Mouse (Mus musculus): ENCODE measurements around the gene Ppp1r9a. TPM values are rescaled to one million over a fixed set of nuclear protein-coding genes. Genes with fewer than 3 reads are reported as not detected.

Gene Ppp1r9a
- polyA plus RNA-seq, 1 experiment = 0.13 TPM

DNA sequence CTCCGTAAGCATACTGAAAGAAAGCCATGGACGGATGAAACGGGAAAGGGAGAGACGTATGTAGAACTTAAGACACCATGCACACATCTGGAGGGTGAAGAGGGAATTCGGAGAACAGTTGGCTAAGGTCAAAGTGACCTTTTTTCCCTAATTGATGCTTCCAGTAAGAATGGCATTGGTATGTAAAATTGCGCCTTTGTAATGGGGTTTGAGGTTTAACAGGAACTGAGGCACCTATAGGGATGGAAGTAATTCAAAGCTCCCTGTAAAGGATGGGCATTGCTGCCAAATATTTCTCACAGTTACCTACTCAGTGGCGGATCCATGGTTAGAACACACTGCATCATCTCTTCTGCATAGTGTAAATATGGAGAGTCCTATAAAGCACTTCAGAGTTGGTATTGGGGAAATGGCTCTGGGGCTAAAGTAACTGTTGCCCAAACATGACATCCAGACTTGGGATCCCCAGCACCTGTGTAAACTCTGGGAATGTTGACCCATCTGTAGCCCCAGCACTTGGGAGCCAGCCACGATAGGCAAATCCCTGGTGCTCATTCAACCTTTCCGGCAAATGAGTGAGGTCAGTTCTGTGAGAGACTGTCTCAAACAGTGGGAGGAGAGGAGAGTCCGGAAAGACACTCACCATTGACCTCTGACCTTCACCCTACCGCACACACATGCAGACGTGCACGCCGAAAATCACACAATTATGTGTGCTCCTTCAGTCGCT, 216.6 kb downstream of the Ppp1r9a start:
- H3K79me2 ChIP-seq (ENCODE audit: control insufficient read depth, insufficient read depth) = no peaks in the 10 kb centered on the region
- H3ac ChIP-seq (ENCODE audit: control insufficient read depth, insufficient read length) = no peak overlapping the region
- TF ChIP-seq TCF12 (IDR thresholded peaks at IDR 0.05; ENCODE audit: insufficient read depth, poor library complexity, severe bottlenecking) (no peak), E2F4 (IDR thresholded peaks at IDR 0.05; ENCODE audit: insufficient read depth) (no peak), REST (IDR thresholded peaks at IDR 0.05; ENCODE audit: insufficient read depth, insufficient read length) (no peak), POLR2A (IDR thresholded peaks at IDR 0.05; ENCODE audit: insufficient read length, low read depth) (no peak)
- H3K4me2 ChIP-seq (ENCODE audit: low read depth) = no peak overlapping the region
- H3K4me3 ChIP-seq = no peak overlapping the region
- no peaks in the 10 kb centered on the region for H3K36me3 ChIP-seq (ENCODE audit: control insufficient read depth, insufficient read depth)
- H3K27me3 ChIP-seq (ENCODE audit: control insufficient read depth, insufficient read depth, insufficient read length) = no peaks in the 10 kb centered on the region

DNA sequence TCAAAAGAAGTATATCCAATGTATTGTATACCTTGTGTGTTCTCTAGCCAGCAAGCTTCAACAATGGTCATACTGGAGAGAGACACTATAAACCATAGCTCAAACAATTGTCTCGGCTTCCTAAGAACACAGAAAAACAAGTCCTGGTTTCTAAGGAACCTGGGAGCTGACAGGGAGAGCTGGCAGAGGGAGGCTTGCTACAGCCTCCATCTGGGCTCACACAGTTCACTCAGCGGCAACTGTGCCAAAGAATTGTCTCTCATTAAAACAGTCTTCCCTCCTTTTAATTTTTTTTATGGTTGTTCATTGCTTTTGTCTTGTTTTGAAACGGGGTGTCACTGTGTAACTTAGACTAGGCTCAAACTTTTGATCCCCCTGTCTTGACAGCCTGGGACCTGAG, 217.5 kb downstream of the Ppp1r9a start:
- no peaks in the 10 kb centered on the region for H3K36me3 ChIP-seq (ENCODE audit: control insufficient read depth, insufficient read depth)
- H3ac ChIP-seq (ENCODE audit: control insufficient read depth, insufficient read length) = no peak overlapping the region
- no peak overlapping the region for H3K4me3 ChIP-seq
- no peaks in the 10 kb centered on the region for H3K27me3 ChIP-seq (ENCODE audit: control insufficient read depth, insufficient read depth, insufficient read length)
- TF ChIP-seq TCF12 (IDR thresholded peaks at IDR 0.05; ENCODE audit: insufficient read depth, poor library complexity, severe bottlenecking) (no peak), MYOD1 (IDR thresholded peaks at IDR 0.05; ENCODE audit: control insufficient read depth in 1 of 3, insufficient read length in 2 of 3, low read depth in 2 of 3) (no peak), MYOG (IDR thresholded peaks at IDR 0.05; ENCODE audit: control insufficient read depth in 1 of 3, insufficient read depth in 1 of 3, insufficient read length in 2 of 3, low read depth in 2 of 3) (no peak), CEBPB (IDR thresholded peaks at IDR 0.05; ENCODE audit: insufficient read depth, poor library complexity, severe bottlenecking) (no peak), REST (IDR thresholded peaks at IDR 0.05; ENCODE audit: insufficient read depth, insufficient read length) (no peak), MAX (IDR thresholded peaks at IDR 0.05; ENCODE audit: low read depth) (no peak), TCF3 (IDR thresholded peaks at IDR 0.05; ENCODE audit: insufficient read length, low read depth) (no peak), POLR2A (IDR thresholded peaks at IDR 0.05; ENCODE audit: insufficient read length, low read depth) (no peak), E2F4 (IDR thresholded peaks at IDR 0.05; ENCODE audit: insufficient read depth) (no peak), POLR2AphosphoS2 (IDR thresholded peaks at IDR 0.05; ENCODE audit: insufficient read length, low read depth) (no peak), SRF (IDR thresholded peaks at IDR 0.05; ENCODE audit: control insufficient read depth, insufficient read length, low read depth) (no peak), USF1 (IDR thresholded peaks at IDR 0.05; ENCODE audit: low read depth) (no peak)
- H3K79me2 ChIP-seq (ENCODE audit: control insufficient read depth, insufficient read depth) = no peaks in the 10 kb centered on the region
- no peak overlapping the region for H3K4me2 ChIP-seq (ENCODE audit: low read depth)

DNA sequence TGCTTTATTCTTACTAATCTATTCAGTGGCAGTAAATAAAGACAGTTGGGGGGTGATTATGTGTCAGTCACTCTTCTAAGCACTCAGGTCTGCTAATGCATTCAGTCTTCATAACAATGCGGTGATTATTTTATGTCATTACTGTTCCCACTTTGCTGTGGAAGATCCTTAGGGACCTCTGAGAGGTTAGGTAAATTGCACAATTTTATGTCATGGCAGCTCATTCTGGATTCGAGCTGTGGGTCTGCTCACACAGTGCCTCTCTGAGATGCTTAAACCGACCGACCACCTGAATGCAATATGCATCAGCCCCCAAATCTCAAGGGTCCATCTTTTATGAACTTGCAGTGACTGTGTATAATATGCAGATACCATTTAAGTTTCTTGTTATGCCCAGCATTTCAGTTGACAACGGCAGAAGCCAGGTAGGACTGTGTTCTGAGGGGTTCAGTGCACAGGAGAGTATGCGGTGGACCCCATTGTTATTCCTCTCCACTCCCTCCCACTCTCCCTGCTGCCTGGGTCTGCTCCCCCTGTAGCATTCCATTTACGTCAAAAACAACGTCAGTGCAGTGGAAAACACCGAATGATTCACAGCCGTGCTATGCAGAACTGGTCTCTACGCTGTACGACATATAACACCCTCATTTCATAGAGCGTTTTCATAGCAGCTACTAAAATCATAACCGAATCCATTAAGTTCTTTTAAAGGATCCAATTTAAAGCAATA, 226.8 kb downstream of the Ppp1r9a start:
- Histone ChIP-seq H3K27me3 (ENCODE audit: control insufficient read depth, insufficient read depth, insufficient read length) (no peaks in the 10 kb centered on the region), H3K36me3 (ENCODE audit: control insufficient read depth, insufficient read depth) (no peaks in the 10 kb centered on the region), H3K79me2 (ENCODE audit: control insufficient read depth, insufficient read depth) (no peaks in the 10 kb centered on the region), H3K4me2 (ENCODE audit: low read depth) (no peak overlapping the region), H3ac (ENCODE audit: control insufficient read depth, insufficient read length) (no peak overlapping the region), H3K4me3 (no peak overlapping the region)
- no peak for TF ChIP-seq MAX (IDR thresholded peaks at IDR 0.05; ENCODE audit: low read depth)
- no peak for TF ChIP-seq MYOG (IDR thresholded peaks at IDR 0.05; ENCODE audit: control insufficient read depth in 1 of 3, insufficient read depth in 1 of 3, insufficient read length in 2 of 3, low read depth in 2 of 3)
- no peak for TF ChIP-seq POLR2A (IDR thresholded peaks at IDR 0.05; ENCODE audit: insufficient read length, low read depth)
- no peak for TF ChIP-seq USF1 (IDR thresholded peaks at IDR 0.05; ENCODE audit: low read depth)
- TF ChIP-seq TCF12 (IDR thresholded peaks at IDR 0.05; ENCODE audit: insufficient read depth, poor library complexity, severe bottlenecking) = no peak
- TF ChIP-seq MYOD1 (IDR thresholded peaks at IDR 0.05; ENCODE audit: control insufficient read depth in 1 of 3, insufficient read length in 2 of 3, low read depth in 2 of 3) = no peak
- no peak for TF ChIP-seq SRF (IDR thresholded peaks at IDR 0.05; ENCODE audit: control insufficient read depth, insufficient read length, low read depth)

DNA sequence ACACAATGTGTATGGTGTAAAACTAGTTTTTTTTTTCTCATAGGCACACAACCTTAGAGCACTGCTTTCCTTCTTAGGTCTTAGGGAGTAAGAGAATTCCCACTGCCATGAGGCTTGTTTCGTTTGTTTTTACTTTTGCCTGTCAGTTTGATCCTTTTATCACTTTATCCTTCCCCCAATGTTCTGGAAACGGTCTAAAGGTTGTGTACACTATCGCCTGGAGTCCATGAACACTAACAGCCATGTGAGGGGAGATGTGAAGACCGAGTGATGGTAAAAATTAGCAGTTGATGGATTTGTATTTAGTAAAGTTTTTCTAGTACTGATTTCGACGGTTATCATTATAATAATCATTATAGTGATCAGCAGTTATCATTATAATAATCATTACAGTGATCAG, 232.3 kb downstream of the Ppp1r9a start:
- H3K4me2 ChIP-seq (ENCODE audit: low read depth) = no peak overlapping the region
- no peaks in the 10 kb centered on the region for H3K36me3 ChIP-seq (ENCODE audit: control insufficient read depth, insufficient read depth)
- H3ac ChIP-seq (ENCODE audit: control insufficient read depth, insufficient read length) = no peak overlapping the region
- H3K79me2 ChIP-seq (ENCODE audit: control insufficient read depth, insufficient read depth) = no peaks in the 10 kb centered on the region
- H3K4me3 ChIP-seq = no peak overlapping the region
- no peaks in the 10 kb centered on the region for H3K27me3 ChIP-seq (ENCODE audit: control insufficient read depth, insufficient read depth, insufficient read length)
- no peak for TF ChIP-seq POLR2A (IDR thresholded peaks at IDR 0.05; ENCODE audit: insufficient read length, low read depth)

DNA sequence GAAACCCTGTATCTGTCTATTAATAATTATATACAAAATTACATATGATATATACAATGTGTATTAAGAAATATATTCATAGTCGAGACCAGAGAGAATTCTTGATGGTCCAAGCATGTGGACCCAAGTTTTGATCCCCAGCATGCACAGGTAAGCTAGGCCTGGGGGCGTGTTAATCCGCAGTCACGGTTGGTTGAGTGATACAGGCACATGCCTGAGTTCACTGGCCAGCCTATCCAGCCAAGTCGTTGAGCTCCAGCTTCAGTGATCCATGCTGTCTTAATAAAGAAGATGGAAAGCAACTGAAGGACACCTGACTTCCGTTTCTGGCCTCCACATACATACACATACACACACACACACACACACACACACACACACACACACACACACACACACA, 233.3 kb downstream of the Ppp1r9a start:
- H3ac ChIP-seq (ENCODE audit: control insufficient read depth, insufficient read length) = no peak overlapping the region
- H3K36me3 ChIP-seq (ENCODE audit: control insufficient read depth, insufficient read depth) = no peaks in the 10 kb centered on the region
- no peaks in the 10 kb centered on the region for H3K27me3 ChIP-seq (ENCODE audit: control insufficient read depth, insufficient read depth, insufficient read length)
- no peak overlapping the region for H3K4me3 ChIP-seq
- TF ChIP-seq SRF (IDR thresholded peaks at IDR 0.05; ENCODE audit: control insufficient read depth, insufficient read length, low read depth) = no peak
- TF ChIP-seq TCF12 (IDR thresholded peaks at IDR 0.05; ENCODE audit: insufficient read depth, poor library complexity, severe bottlenecking) = no peak
- TF ChIP-seq MAX (IDR thresholded peaks at IDR 0.05; ENCODE audit: low read depth) = no peak
- TF ChIP-seq E2F4 (IDR thresholded peaks at IDR 0.05; ENCODE audit: insufficient read depth) = no peak
- H3K79me2 ChIP-seq (ENCODE audit: control insufficient read depth, insufficient read depth) = no peaks in the 10 kb centered on the region
- H3K4me2 ChIP-seq (ENCODE audit: low read depth) = no peak overlapping the region

All from myocyte (in vitro differentiated cells).